Mouse (Mus musculus) kidney, postnatal 25 days (tissue): ENCODE results near the gene Slc7a8.
"Not testable (repeated sequence)": the region's sequence is repeated elsewhere in the genome, so short reads cannot be mapped to it uniquely, and the experiment has no call there.

ENCODE experiments used
- DNase-seq, 2 experiments: peaks; one replicate each; pipeline ENCODE4 v3.0.0; 2021; ENCODE audit warnings: mixed read lengths in 2 of 2

The Slc7a8 gene

GRCm38 (mm10) chr14:54780084-54780483, 1.7 kb downstream of the Slc7a8 start:
- DNase-seq: no peak

DNA sequence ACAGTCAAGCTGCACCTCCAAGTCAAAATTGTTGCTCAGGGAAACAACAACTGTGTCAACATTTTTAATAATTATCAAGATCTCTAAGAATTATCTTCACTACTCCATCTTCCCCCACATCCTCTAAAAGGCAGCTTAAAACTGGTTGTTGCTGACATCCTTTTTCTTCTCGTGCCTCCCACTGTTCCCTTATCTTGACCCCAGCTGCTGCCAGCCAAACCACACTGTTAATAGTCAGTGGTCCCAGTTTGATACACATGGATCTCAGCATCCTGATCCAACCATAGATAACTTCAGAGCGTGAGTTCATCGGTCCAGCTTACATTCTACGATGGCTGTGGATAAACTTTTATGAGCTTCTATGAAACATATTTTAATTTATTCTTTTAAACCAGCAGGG, 3.9 kb downstream of the Slc7a8 start:
- no peak for DNase-seq

DNA sequence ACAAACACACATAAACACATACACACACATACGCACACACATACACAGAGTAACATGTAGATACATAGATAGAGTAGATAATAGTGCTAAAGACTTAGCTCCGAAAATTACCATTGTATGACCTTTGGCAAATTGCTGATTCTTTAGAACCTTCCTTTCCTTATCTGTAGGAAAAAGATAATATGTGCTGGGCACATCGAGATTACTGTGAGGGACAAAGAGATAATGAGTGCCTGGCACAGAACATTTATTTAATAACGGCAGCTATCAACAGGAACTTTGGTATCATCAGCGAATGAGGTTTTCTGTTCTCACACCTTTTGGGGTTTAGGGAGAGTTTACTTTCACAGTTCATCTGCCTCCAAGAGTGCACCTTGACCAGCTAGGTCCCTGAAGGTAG, 5.0 kb downstream of the Slc7a8 start:
- no peak for DNase-seq

GRCm38 (mm10) chr14:54775534-54776041, 6.2 kb downstream of the Slc7a8 start:
- DNase-seq: no peak

DNA sequence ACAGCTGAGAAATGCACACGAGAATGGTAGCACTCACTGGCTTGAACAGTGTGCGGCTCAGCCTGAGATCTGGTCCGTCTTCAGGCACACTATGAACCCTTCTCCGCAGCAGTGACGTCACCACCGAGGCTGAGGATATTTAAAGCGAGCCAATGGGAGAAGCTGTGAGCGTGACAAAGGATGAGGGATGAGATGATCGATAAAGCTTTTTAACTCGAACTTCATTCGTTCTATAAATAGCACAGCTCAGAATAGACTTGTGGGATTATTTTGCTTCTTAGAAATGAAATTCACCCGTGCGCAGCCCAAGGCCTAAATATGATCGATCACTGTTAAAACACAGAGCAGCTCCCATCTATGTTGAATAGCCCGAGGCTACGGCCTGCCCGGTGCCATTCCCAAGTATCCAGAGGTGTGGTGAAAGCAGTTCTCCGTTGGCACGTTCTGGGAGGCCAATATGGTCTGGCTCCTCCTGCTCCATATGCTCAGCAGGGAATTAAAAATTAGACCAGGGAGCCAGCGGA, 9.4 kb downstream of the Slc7a8 start:
- DNase-seq: no peak

- DNase-seq: no peak
Measured at GRCm38 (mm10) chr14:54770373-54770772, 11.4 kb downstream of the Slc7a8 start.

GRCm38 (mm10) chr14:54769068-54769425, 12.7 kb downstream of the Slc7a8 start:
- DNase-seq: no peak

- DNase-seq: no peak
Measured at GRCm38 (mm10) chr14:54768314-54769067, 13.3 kb downstream of the Slc7a8 start.

GRCm38 (mm10) chr14:54766937-54767336, 14.8 kb downstream of the Slc7a8 start:
- DNase-seq: not testable (repeated sequence)

DNA sequence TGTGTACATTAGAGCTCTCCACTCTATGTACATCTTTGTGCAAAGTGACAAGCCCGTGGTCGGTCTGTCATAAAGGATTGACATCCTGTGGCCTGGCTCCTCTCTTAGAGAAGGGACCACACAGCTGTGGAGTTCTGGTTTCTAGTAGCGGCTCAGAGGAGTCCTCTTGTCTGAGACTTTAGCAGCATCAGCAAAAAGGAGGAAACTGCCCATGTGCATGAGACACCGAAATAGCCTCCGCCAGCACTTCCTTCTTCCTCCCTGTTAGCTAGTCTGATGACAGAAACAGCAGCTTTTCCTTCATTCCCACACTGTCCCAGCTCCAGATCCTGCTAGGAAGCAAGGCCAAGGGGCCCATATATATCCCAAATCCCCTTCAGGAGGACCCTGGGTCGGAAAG, 25.4 kb downstream of the Slc7a8 start:
- peak in 1 of 2 experiments; percentile 63 for DNase-seq

DNA sequence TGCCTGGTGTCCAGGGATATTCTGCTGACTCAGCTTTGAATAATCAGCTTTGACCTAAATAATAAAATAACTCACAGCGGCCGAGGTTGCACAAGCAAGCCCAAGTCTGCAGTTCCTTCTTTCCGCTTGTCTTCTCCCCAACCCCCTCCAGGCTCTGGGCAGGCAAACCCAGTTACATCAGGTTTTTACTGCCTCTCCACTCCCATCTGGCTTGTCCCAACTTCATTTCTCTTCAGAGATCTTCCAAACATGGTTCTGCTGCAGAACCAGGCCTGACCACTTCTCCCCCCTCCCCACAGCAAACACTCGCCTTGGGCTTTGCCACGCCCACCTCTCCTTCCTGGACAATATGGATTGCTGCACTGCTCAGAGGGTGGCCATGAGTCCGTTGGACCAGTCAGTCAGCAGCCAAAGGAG, 27.1 kb downstream of the Slc7a8 start:
- DNase-seq: peak; percentile 51 to 80

DNA sequence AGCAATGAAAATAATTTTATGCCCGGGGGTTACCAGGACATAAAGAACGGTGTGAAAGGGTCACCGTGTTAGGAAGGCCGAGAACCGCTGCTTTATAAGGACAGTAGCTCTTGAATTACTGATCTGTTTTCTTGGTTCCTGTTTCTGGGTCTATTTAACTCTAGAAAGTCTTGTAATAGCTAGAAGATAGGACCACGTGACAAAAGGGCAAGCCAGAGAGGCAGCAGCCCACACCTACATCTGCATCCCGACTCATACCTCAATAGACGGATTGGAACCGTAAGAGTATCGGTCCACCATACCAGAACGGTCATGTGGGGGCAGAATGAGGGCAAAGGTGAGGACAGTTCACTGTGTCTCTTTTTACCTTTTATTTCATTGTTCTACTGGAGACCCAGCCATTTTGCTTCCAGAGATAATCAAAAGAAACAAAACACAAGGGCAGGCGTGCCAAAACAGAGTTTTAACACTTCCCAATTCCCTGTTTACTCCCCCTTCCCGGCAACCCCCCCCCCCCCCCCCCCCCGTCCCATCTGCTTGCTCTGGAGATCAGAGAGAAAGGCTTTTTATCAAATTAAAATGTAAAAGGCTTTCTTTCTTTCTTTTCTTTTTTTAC, 27.7 kb downstream of the Slc7a8 start:
- DNase-seq: no peak

DNA sequence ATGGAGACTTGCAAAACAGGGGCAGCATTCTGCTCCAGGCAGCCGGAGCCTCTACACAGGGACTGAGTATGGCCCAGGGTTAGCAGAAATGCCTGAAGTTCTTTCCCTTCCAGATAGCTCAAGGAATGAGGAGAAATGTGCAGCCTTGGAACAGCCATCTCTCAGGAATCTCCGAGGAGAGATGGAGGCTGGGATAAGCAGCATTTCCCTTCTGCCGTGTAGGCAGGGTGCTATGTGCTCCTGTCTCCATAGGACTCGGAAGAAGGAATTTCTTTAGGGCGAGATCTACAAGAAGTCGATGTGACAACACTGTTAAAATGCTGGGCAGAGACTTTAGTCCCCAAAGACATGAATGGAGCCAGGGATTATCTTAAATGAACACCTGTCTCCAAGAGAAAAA, 28.8 kb downstream of the Slc7a8 start:
- no peak for DNase-seq

- no peak for DNase-seq
Measured at GRCm38 (mm10) chr14:54751768-54752167, 30.0 kb downstream of the Slc7a8 start.

- DNase-seq: peak; percentile 29 to 78
Measured at GRCm38 (mm10) chr14:54749238-54749637, 32.5 kb downstream of the Slc7a8 start.

DNA sequence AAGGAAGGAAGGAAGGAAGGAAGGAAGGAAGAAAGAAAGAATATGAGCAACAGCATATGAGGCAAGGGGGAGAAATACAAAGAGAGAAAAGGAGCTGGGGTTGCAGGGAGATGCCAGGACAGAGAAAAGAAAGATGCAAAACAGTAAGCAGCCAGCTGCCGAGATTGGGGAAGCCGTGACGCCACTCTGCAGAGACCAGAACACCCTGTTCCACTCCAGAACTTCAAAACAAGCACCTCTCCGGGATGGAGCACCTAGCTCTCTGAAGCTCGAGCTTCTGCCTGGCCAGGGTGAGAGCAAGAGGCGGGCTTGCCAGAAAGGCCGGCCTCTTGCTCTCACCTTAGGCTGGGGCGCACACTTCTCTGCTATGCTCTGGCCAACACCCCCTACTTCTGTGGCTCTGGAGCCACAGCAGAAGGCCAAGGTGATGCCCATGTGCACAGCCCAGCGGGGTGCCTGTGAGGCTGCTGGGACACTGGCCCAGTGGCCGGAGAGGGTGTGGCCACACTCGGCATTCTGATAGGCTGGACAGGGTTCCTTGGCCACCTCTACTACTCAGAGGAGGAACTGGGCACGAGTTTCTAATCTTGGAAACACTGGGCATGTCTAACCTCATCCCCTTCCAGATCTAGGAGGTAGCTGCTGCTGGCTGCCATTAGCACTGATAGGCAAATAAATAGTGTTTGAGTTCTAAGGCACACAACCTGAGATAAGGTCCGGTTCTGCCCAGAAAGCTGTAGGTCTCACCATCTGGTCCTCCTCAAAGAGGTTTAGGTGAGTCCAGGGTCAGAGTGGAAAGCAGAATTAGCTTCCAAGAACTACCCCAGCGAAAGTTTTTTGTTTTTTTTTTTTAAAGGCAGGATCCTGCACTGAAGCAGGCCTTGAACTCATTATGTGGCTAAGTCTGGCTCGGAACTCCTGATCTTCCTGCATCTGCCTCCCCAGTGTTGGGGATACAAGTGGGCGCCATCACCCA, 33.5 kb downstream of the Slc7a8 start:
- DNase-seq: peak in 1 of 2 experiments; percentile 73

GRCm38 (mm10) chr14:54746038-54746437, 35.7 kb downstream of the Slc7a8 start:
- no peak for DNase-seq

DNA sequence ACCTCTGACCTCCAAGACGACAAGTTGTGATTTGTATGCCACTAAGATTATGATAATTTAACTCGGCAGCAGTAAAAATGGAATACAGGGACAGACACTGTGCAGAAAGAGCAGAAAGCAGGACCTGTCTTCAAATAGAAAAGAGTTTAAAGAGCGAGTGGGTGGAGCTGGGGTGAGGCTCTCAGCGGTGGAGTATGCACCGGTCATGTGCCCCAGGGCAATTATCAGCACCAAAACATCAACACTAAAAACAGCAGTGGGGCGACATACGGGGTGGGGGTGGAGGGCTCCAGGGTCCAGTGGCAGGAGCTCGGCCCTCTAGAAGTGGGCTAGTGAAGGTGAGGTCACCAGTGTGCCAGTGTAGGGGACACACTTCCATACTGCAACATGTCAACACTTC, 37.3 kb downstream of the Slc7a8 start:
- peak; percentile 43 to 62 for DNase-seq

DNA sequence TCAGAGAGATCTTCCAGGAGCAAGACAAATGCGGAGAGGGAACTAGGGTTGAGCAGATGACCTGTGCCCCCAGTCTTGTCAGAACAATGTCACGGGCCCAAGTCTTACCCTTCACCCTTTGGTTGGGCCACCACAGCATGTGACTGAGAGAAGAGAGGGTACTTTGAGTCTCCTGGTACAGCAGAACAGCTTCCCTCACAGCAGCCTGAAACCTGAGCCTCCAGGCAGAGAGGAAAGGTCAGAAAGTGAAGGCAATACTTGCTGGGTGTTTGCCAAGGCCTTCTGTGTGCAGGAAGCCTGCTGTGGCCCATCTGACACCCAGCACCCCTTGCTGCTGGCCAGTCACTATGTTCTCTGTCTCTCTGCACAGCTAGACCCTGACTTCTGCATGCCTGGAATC, 39.4 kb downstream of the Slc7a8 start:
- peak; percentile 84 to 90 for DNase-seq

DNA sequence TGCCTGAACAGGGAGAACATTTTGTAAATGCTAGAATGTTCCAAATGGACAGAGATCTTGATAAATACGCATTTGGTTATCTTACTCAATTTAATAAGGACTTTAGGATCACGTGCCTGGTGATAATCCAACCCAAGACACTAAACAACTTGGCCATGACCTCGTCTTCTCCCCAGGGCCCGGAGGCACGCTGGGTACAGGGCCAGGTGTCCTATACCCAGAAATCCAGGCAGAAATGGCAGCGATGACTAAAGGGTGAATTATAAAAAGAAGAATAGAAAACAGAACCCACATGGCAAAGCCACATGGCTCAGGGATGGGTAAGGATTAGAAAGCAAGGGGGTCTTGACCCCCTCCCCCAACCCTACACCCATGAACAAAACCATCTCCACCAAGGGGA, 40.0 kb downstream of the Slc7a8 start:
- no peak for DNase-seq

DNA sequence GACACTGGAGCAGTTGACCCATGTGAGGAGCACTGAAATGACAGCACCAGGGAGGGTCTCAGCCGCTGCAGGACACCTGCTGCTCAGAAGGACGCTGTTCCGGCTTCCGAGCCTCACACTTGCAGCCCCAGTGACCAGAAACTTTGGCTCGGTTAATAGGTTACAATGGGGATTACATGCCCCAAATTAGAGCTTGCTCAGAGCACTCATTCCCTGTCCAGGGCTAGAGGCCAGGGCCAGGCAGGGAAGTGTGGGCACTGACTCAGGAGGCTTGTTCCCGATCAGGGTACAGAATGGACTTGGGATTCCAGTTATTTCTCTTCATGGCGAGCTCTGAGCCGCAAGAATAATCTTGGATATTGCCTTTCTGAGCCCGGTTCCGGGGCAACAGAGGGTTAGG, 44.1 kb downstream of the Slc7a8 start:
- peak in 1 of 2 experiments; percentile 51 for DNase-seq

- no peak for DNase-seq
Measured at GRCm38 (mm10) chr14:54736555-54737552, 44.9 kb downstream of the Slc7a8 start.
